Mouse (Mus musculus): ENCODE results near the gene Enox1. TPM values are rescaled to one million over a fixed set of nuclear protein-coding genes. Genes with fewer than 3 reads are reported as not detected.

Enox1 gene
- polyA plus RNA-seq, 1 experiment from 2014 or later = 1.9 TPM

DNA sequence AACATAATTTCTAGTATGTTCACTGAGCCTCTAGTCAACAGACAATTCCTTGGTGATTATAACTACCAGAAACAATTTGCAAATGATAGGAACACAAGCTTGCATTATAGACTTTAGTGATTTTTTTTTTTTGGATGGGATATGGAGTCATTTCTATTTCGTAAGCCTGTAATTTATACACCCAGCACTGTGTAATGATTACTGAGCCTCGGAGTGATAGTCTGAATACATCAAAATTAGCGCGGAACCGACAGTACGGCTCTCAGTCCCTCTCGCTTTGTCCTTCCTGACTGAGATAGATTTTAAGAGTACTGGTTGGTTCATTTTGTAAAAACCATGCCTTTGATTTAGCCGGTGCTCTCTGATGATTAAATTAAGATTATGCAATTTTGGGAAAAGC lies 322.1 kb downstream of the Enox1 start:
- Histone ChIP-seq H3K9ac (ENCODE audit: low read length) (no peak overlapping the region), H3K4me1 (ENCODE audit: control insufficient read depth, insufficient read depth, low read length) (no peaks in the 10 kb centered on the region), H3K27ac (ENCODE audit: low read length) (no peak overlapping the region), H3K27me3 (ENCODE audit: control insufficient read depth, insufficient read depth, low read length) (no peaks in the 10 kb centered on the region), H3K36me3 (ENCODE audit: control insufficient read depth, insufficient read depth) (no peaks in the 10 kb centered on the region), H3K4me3 (ENCODE audit: low read length) (no peak overlapping the region), H3K9me3 (replicated peaks; ENCODE audit: control insufficient read depth, low read length) (no peaks in the 10 kb centered on the region), H3K4me2 (ENCODE audit: low read depth, low read length) (no peak overlapping the region)
- no peak for ATAC-seq (replicated peaks; ENCODE audit: extremely low read depth, insufficient read depth, low FRiP score)
- 95% methylated on average over 8 of the region's 8 CpGs for WGBS

DNA sequence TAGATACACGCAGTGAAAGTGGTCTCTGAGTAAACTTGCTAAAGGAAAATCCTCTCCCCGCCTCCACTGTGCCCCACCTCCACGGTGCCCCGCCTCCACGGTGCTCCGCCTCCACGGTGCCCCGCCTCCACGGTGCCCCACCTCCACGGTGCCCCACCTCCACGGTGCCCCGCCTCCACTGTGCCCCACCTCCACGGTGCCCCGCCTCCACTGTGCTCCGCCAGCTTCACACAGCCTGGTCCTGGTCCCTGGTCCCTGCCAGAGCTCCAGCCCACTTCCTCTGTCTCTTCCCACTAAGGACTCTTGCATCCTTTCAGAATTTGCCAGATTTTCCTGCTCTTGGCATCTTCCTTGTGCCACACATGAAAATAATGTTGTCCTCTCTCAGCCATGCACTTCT lies 326.5 kb downstream of the Enox1 start:
- H3K4me1 ChIP-seq (ENCODE audit: control insufficient read depth, insufficient read depth, low read length) = peaks cover 3% of the 10 kb centered on the region; the same call in 1 of the 2 replicates
- no peaks in the 10 kb centered on the region for H3K36me3 ChIP-seq (ENCODE audit: control insufficient read depth, insufficient read depth)
- H3K4me3 ChIP-seq (ENCODE audit: low read length) = no peak overlapping the region
- no peak overlapping the region for H3K4me2 ChIP-seq (ENCODE audit: low read depth, low read length)
- ATAC-seq (replicated peaks; ENCODE audit: extremely low read depth, insufficient read depth, low FRiP score) = no peak
- no peaks in the 10 kb centered on the region for H3K27me3 ChIP-seq (ENCODE audit: control insufficient read depth, insufficient read depth, low read length)
- H3K27ac ChIP-seq (ENCODE audit: low read length) = no peak overlapping the region
- H3K9ac ChIP-seq (ENCODE audit: low read length) = no peak overlapping the region
- no peaks in the 10 kb centered on the region for H3K9me3 ChIP-seq (replicated peaks; ENCODE audit: control insufficient read depth, low read length)
- WGBS = 43% methylated on average over 15 of the region's 15 CpGs

DNA sequence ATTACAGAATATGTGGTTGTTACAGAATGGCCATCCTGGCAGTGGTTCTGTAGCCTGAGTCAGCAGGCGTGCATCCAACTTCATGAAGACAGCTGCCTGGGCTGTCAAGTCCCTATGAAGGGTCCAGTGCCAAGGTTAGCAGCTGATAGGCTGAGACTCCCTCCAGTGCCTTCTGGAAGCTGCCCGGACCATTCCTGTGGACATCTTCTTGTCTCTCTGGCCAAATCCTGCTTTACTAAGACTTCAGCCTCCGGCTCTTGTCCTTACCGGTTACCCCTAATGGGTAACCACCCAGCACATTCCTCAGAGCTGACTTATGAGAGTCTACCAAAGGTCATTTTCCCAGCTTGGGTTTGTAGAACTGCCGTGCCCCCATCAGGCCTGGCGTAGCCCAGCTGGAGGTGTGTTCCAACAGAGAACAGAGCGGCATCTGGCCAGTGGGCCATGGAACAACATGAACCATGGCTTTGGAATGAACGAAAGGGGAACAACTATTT lies 328.4 kb downstream of the Enox1 start:
- H3K9ac ChIP-seq (ENCODE audit: low read length) = no peak overlapping the region
- H3K9me3 ChIP-seq (replicated peaks; ENCODE audit: control insufficient read depth, low read length) = no peaks in the 10 kb centered on the region
- 64% methylated on average over 8 of the region's 8 CpGs for WGBS
- no peaks in the 10 kb centered on the region for H3K27me3 ChIP-seq (ENCODE audit: control insufficient read depth, insufficient read depth, low read length)
- H3K4me2 ChIP-seq (ENCODE audit: low read depth, low read length) = peak overlapping the region; percentile 8; the same call in 1 of the 2 replicates
- peak; percentile 69 for ATAC-seq (replicated peaks; ENCODE audit: extremely low read depth, insufficient read depth, low FRiP score)
- H3K27ac ChIP-seq (ENCODE audit: low read length) = peak overlapping the region; percentile 9; the same call in 1 of the 2 replicates
- H3K36me3 ChIP-seq (ENCODE audit: control insufficient read depth, insufficient read depth) = no peaks in the 10 kb centered on the region
- H3K4me1 ChIP-seq (ENCODE audit: control insufficient read depth, insufficient read depth, low read length) = peaks cover 3% of the 10 kb centered on the region; the same call in 1 of the 2 replicates
- no peak overlapping the region for H3K4me3 ChIP-seq (ENCODE audit: low read length)

DNA sequence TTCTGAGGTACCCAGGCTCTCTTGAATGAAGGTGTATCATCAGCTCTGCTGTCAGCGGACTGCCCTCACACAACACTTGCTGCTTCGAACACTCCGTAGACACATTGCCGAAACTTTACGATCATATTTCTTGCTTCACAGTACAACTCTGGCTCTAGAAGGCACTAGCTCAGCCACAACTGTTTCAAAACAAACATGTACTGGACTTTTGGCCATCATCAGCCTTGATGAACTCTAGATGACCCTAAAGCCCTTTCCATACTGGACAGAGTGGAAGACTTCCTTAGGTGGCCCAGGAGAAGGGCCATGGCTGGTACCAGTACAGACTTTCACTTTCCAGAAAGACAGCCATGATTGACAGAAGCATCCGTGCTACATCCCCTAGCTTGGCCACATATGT lies 334.1 kb downstream of the Enox1 start:
- Histone ChIP-seq H3K36me3 (ENCODE audit: control insufficient read depth, insufficient read depth) (no peaks in the 10 kb centered on the region), H3K9ac (ENCODE audit: low read length) (no peak overlapping the region), H3K4me1 (ENCODE audit: control insufficient read depth, insufficient read depth, low read length) (no peaks in the 10 kb centered on the region), H3K27ac (ENCODE audit: low read length) (no peak overlapping the region), H3K4me2 (ENCODE audit: low read depth, low read length) (no peak overlapping the region), H3K9me3 (replicated peaks; ENCODE audit: control insufficient read depth, low read length) (no peaks in the 10 kb centered on the region), H3K4me3 (ENCODE audit: low read length) (no peak overlapping the region), H3K27me3 (ENCODE audit: control insufficient read depth, insufficient read depth, low read length) (no peaks in the 10 kb centered on the region)
- ATAC-seq (replicated peaks; ENCODE audit: extremely low read depth, insufficient read depth, low FRiP score) = no peak
- 90% methylated on average over 6 of the region's 6 CpGs for WGBS

DNA sequence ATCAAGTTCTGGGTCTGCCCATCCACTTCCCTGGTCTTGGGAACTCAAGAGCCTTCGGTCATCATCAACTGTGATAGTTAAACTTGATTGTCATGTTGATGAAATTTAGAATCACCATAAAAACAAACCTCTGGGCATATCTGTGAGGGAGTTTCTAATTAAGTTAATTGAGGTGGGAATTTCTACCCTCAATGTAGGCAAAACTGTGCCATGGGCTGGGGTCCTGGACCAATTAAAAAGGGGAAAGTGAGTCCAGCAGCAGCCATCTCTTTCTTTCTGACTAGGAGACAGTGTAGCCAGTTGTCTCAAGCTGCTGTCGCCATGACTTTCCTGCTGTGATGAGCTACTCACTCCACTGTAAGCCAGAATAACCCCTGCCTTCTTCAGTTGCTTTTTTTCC lies 335.2 kb downstream of the Enox1 start:
- WGBS = 88% methylated on average over 2 of the region's 2 CpGs
- no peak overlapping the region for H3K4me2 ChIP-seq (ENCODE audit: low read depth, low read length)
- H3K4me3 ChIP-seq (ENCODE audit: low read length) = no peak overlapping the region
- H3K9ac ChIP-seq (ENCODE audit: low read length) = no peak overlapping the region
- no peaks in the 10 kb centered on the region for H3K4me1 ChIP-seq (ENCODE audit: control insufficient read depth, insufficient read depth, low read length)
- no peaks in the 10 kb centered on the region for H3K36me3 ChIP-seq (ENCODE audit: control insufficient read depth, insufficient read depth)
- no peak overlapping the region for H3K27ac ChIP-seq (ENCODE audit: low read length)
- ATAC-seq (replicated peaks; ENCODE audit: extremely low read depth, insufficient read depth, low FRiP score) = no peak
- no peaks in the 10 kb centered on the region for H3K9me3 ChIP-seq (replicated peaks; ENCODE audit: control insufficient read depth, low read length)
- H3K27me3 ChIP-seq (ENCODE audit: control insufficient read depth, insufficient read depth, low read length) = no peaks in the 10 kb centered on the region

DNA sequence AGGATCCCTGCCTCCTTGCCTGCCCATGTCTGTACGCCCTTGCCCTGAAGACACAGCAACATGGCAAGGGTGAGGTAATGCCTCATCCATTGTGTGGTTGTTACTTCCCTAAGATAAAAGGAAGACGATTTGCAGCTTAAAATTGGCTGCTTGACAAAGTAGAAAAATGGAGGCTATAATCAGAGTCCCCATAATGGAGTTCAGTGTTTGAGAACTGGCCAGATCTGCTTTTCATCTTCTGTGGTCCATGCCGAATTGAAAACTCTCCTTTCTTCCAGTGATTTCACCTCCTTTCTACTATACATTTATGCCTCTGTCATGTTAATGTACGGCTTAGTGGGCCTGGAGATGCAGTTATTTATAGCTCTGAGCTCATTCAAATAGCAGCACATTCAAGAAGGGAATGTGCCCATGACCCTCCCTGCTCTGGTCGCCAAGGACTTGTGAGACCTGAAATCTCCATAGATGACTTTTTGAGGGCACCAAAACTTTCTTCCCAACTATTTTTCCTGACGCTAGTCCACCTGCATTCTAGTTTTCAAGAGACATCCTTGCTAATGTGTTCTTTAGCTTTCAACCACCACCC lies 343.5 kb downstream of the Enox1 start:
- peak; percentile 83 for ATAC-seq (replicated peaks; ENCODE audit: extremely low read depth, insufficient read depth, low FRiP score)
- Histone ChIP-seq H3K27me3 (ENCODE audit: control insufficient read depth, insufficient read depth, low read length) (no peaks in the 10 kb centered on the region), H3K9me3 (replicated peaks; ENCODE audit: control insufficient read depth, low read length) (no peaks in the 10 kb centered on the region), H3K4me2 (ENCODE audit: low read depth, low read length) (no peak overlapping the region), H3K27ac (ENCODE audit: low read length) (peak overlapping the region; percentile 56), H3K4me1 (ENCODE audit: control insufficient read depth, insufficient read depth, low read length) (peaks cover 15% of the 10 kb centered on the region), H3K9ac (ENCODE audit: low read length) (no peak overlapping the region), H3K4me3 (ENCODE audit: low read length) (no peak overlapping the region), H3K36me3 (ENCODE audit: control insufficient read depth, insufficient read depth) (no peaks in the 10 kb centered on the region)
- WGBS = 31% methylated on average over 6 of the region's 6 CpGs

DNA sequence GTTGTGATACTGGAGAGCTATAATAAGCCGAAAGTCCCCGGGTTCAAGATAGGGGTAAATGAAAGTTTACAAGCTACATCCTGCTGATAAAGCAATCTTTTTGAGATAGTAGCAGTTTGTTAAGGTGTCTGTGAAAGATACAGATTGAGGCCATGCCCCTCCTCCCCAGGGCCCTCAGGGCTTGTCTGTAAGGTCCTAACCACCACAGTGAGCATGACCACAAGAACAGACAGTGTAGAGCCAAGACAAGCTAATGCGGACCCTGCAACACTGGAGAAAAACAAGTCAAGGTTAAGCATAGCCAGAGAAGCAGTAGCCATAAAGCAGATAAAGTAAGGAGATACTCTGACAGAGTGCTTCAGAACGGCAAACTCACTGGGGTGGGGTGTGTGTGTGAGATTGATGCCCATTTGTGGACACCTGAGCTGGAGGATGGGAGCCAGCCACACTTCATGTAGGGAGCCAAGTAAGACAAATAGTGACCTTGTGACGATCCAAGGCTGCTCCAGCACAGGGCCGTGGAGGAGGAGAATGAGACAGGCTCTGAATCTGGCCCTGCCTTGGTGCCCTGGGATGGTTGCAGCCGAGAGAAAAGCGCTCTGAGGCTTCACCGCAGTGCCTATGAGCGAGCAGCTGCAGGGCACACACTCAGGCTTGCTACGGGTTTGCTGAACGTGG lies 348.0 kb downstream of the Enox1 start:
- H3K27me3 ChIP-seq (ENCODE audit: control insufficient read depth, insufficient read depth, low read length) = no peaks in the 10 kb centered on the region
- H3K9ac ChIP-seq (ENCODE audit: low read length) = no peak overlapping the region
- no peak overlapping the region for H3K4me2 ChIP-seq (ENCODE audit: low read depth, low read length)
- no peak for ATAC-seq (replicated peaks; ENCODE audit: extremely low read depth, insufficient read depth, low FRiP score)
- 51% methylated on average over 12 of the region's 12 CpGs for whole genome bisulfite sequencing
- no peak overlapping the region for H3K27ac ChIP-seq (ENCODE audit: low read length)
- no peaks in the 10 kb centered on the region for H3K9me3 ChIP-seq (replicated peaks; ENCODE audit: control insufficient read depth, low read length)
- no peaks in the 10 kb centered on the region for H3K36me3 ChIP-seq (ENCODE audit: control insufficient read depth, insufficient read depth)
- peaks cover 18% of the 10 kb centered on the region for H3K4me1 ChIP-seq (ENCODE audit: control insufficient read depth, insufficient read depth, low read length)
- no peak overlapping the region for H3K4me3 ChIP-seq (ENCODE audit: low read length)

DNA sequence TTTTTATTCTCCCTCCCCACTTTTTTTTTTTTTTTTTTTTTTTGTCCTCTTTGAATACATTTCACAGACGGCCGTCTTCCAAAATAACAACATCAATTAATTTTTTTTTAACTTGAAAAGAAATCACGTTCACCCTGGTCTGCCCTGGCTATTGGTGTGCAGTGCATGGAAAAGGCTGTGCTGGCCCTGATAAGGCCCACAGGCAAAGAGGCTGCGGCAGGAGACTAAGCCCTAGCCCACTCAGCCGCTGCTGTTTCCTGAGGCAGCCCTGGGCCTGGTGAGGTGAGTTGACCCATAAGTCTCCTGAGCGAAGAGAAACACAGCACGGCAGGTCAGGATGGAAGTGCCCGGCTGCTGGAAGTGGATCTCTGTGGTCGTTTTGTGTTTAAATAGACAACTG lies 349.8 kb downstream of the Enox1 start:
- H3K9ac ChIP-seq (ENCODE audit: low read length) = no peak overlapping the region
- no peaks in the 10 kb centered on the region for H3K27me3 ChIP-seq (ENCODE audit: control insufficient read depth, insufficient read depth, low read length)
- no peak overlapping the region for H3K27ac ChIP-seq (ENCODE audit: low read length)
- H3K4me3 ChIP-seq (ENCODE audit: low read length) = no peak overlapping the region
- ATAC-seq (replicated peaks; ENCODE audit: extremely low read depth, insufficient read depth, low FRiP score) = no peak
- peaks cover 8% of the 10 kb centered on the region for H3K4me1 ChIP-seq (ENCODE audit: control insufficient read depth, insufficient read depth, low read length)
- H3K9me3 ChIP-seq (replicated peaks; ENCODE audit: control insufficient read depth, low read length) = no peaks in the 10 kb centered on the region
- WGBS = 52% methylated on average over 9 of the region's 9 CpGs
- no peak overlapping the region for H3K4me2 ChIP-seq (ENCODE audit: low read depth, low read length)
- H3K36me3 ChIP-seq (ENCODE audit: control insufficient read depth, insufficient read depth) = no peaks in the 10 kb centered on the region

DNA sequence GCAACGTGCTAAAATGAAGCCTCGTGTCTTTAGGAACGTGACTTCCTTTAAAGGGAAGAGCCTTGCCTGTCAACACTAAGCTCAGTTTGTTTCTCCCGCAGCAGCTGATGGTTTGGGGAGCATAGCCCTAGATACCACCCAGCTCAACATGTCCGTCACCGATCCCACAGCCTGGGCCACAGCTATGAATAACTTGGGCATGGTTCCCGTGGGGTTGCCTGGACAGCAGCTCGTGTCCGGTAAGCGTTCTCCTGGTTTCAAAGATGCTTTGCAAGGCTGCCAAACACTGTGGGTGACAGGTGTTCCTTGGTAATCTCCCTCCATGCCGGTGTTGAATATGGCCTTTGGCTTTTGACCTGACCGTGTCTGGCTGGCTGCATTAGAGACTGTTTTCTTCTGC lies 351.5 kb downstream of the Enox1 start:
- ATAC-seq (replicated peaks; ENCODE audit: extremely low read depth, insufficient read depth, low FRiP score) = 0 out of 2 replicates have a peak, but pooled peaks have one; percentile 23
- Histone ChIP-seq H3K4me2 (ENCODE audit: low read depth, low read length) (no peak overlapping the region), H3K36me3 (ENCODE audit: control insufficient read depth, insufficient read depth) (0 out of 2 replicates have a peak, but pooled peaks cover under 1% of the 10 kb centered on the region), H3K9me3 (replicated peaks; ENCODE audit: control insufficient read depth, low read length) (peaks cover under 1% of the 10 kb centered on the region), H3K4me1 (ENCODE audit: control insufficient read depth, insufficient read depth, low read length) (peaks cover 8% of the 10 kb centered on the region), H3K4me3 (ENCODE audit: low read length) (no peak overlapping the region), H3K27me3 (ENCODE audit: control insufficient read depth, insufficient read depth, low read length) (no peaks in the 10 kb centered on the region), H3K27ac (ENCODE audit: low read length) (no peak overlapping the region), H3K9ac (ENCODE audit: low read length) (no peak overlapping the region)
- 47% methylated on average over 12 of the region's 12 CpGs for WGBS
